Mouse (Mus musculus) lung, adult 2 months (tissue): ENCODE data around the gene Stat4.

ENCODE experiments used
- CTCF ChIP-seq: fragments of 200-500 bp; IDR thresholded peaks from 2 replicates; pipeline ENCODE4 v1.5.1; 2011; ENCODE audit warnings: mild to moderate bottlenecking, low read length, control low read depth; ENCODE audit not compliant: insufficient read depth
- POLR2A ChIP-seq: fragments of 200-500 bp; IDR thresholded peaks from 2 replicates; pipeline ENCODE4 v1.6.1; 2011; ENCODE audit warnings: low read depth, mild to moderate bottlenecking, control low read depth, low read length, borderline replicate concordance; ENCODE audit errors: extremely low read depth

DNA sequence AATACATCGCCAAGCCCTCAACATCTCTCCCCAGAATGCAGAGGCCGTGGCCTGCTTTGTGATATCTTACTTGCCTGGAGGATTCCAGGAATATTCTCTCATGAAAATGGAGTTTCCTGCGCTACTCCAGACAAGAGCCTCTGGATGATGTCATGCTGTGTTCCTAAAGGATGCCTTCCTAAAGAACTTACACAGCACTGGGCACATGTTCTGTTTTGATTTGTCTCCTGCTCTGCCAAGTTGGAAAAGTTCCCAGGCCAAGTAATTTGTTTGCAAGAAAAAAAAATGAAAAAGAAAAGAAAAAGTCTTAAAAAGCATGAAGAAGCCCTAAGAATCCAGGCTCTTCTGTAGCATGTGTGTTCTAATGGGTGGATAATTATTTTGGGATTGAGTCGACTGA lies 56.2 kb downstream of the Stat4 start:
- TF ChIP-seq CTCF (no peak), POLR2A (no peak)
